Mouse (Mus musculus): ENCODE results near the gene Olfr282.
"Not testable (repeated sequence)": the region's sequence is repeated elsewhere in the genome, so short reads cannot be mapped to it uniquely, and the experiment has no call there.

The Olfr282 gene

GRCm38 (mm10) chr15:98430925-98431324 is at the start of gene Olfr282:
TSS of gene Olfr282 (plus strand) at chr15:98431225.
- not testable (repeated sequence) for ATAC-seq (ENCODE audit: low TSS enrichment)

GRCm38 (mm10) chr15:98387621-98388020 is 43.4 kb upstream of the Olfr282 start:
- no peak for ATAC-seq (ENCODE audit: low TSS enrichment)

DNA sequence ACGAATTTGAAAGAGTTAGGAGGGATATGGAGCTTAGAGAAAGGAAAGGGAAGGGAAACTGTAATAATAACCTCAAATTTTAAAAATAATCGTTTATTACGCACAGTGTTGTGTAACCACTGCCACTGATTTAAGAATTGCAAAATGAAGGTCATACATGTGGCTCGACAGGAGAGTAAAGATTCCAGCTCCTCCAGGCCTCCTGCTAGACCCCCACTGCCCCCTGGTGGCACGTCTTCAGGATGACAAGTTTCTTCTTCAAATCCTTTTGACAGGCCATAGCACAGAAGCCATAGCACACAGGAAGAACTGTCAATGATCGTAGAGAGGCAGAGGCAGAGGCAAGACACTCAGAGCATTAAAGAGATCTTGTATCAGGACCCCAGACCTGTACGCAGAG is 41.2 kb upstream of the Olfr282 start:
- ATAC-seq (ENCODE audit: low TSS enrichment): peak; percentile 78

DNA sequence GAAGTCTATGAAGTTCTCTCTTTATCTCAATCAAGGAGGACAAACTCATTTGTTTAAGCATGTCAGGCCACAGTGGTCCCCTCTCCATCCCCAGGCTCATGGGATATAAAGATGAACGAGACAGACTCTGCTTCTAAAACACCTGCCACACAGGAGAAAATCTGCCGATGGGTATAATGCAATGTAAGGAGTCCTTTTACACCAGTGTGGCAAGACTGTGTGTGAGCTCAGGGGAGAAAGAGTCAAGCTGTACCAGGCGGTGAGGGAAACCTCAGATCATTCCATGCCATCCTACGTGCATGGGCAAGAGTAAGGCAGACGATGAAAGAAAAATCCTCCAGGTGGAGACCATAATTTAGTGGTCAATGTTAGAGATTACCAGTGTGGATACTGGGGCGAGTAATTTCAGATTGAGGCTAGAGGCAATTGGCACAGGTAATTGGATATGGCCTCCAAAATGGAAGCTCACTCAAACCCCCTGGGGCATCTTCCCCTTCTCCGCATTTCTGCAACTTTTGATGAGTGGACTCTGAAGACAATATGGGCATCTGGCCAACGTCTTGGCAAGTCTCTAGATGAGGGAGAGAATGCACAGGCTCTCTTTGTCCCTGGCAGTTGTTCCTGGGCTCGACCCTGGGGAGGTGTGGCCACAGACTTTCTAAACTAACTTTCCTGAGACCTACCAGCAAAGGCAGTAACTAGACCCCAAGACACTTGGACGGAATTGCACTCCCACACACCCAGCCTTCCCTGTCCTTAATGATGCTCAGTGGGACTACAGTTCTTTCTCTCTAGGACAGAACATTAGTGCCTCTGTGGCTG is 39.7 kb upstream of the Olfr282 start:
- no peak for ATAC-seq (ENCODE audit: low TSS enrichment)

DNA sequence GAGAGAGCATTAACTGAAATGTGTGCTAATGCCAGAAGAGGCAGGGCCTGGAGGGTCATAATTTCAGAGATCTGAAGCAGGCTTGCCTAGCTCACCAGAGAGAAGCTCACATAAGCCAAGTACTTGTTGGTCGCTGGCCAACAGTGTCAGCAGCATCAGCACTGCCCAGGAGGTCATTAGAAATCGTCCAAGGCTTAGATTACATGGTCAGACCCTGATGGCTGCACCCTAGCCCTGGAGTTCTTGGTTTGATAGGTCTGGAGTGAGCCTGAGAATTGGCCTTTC is 39.2 kb upstream of the Olfr282 start:
- ATAC-seq (ENCODE audit: low TSS enrichment): no peak

DNA sequence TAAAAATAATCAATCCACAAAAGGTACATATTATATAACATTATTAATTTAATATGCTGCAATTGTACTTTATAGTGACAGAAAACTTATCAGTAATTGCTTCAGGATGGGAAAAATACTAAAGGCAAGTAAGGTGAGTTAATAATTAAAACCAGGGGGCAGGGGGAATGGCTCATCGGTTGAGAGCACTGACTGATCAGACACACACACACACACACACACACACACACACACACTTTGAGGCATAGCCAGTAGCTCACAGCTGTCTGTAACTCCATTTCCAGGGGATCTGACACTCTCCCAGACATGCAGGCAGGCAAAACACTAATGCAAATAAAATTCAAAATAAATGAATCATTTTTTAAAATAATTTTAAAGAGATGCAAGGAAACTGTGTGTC is 33.9 kb upstream of the Olfr282 start:
- ATAC-seq (ENCODE audit: low TSS enrichment): no peak

DNA sequence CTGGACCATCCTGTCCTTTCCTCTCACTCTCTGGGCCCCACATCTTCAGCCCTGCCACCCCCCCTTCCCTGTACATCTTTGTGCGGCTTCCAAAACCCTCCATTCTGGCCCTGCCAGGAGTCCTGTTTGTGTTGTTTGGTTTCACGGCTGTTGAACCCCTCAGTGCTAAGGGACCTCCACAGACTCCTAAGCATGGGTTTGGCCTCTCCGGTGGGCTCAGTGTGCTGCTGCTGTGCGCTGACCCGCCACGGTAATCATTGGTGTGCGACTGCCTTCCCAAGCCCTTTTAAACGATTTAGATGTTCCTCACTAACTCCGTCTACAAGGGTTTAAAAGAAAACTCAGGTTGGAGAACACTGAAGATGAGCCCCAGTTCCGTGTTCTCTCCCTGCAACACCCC is 28.7 kb upstream of the Olfr282 start:
- no peak for ATAC-seq (ENCODE audit: low TSS enrichment)

GRCm38 (mm10) chr15:98408406-98409060 is 22.5 kb upstream of the Olfr282 start:
- ATAC-seq (ENCODE audit: low TSS enrichment): peak; percentile 50; the same call in 1 of the 2 replicates

DNA sequence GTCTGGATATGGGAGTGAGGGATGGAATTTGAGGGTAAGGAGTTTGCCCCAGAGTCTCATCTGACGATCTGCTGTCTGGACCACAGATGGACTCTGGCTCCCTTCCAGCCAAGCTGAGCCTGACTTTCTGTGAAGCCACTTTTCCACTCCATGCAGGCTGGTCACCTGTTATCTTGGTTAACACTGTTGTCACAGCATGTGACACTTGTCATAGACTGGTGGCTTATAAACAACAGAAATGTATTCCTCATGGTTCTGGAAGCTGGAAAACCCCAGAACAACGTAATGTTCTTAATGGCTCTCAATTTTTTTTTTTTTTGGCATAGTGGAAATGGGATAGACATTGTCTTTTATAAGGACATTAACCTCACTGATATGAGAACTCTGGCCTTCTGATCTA is 21.4 kb upstream of the Olfr282 start:
- ATAC-seq (ENCODE audit: low TSS enrichment): no peak

DNA sequence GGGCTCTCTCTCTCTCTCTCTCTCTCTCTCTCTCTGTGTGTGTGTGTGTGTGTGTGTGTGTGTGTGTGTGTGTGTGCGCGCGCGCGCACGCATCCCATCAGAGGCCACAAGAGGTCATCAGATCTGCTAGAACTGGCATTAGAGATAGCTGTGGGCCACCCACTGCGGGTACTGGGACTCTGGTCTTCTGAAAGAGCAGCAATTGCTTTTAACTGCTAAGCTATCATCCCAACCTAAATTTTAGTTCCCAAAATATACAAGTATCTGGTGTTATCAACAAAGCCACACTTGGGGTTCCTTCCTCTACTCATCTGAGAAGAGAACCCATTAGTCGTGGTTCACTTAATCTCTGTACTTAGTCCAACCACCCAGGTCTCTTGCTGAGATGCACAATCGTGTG is 20.8 kb upstream of the Olfr282 start:
- no peak for ATAC-seq (ENCODE audit: low TSS enrichment)

DNA sequence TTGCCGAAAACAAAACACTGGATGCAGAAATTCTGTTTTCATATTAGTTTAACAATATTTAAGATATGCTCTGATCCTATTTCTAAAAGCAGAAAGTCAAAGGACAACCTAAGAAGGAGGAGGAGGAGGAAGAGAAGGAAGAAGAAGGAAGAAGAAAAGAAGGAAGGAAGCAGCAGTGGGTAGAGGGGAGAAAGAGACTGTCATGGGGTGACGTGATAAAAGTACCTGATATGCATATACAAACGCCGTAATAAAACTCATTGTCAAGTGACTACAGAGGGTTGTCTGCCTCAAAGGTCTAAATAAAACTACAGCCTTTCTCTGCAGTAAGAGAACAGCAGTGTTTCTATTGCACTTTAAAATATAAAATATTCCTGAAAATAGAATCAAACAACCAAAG is 15.0 kb upstream of the Olfr282 start:
- ATAC-seq (ENCODE audit: low TSS enrichment): no peak

- ATAC-seq (ENCODE audit: low TSS enrichment): not testable (repeated sequence)
Observed at GRCm38 (mm10) chr15:98416802-98417201, 14.2 kb upstream of the Olfr282 start.

- ATAC-seq (ENCODE audit: low TSS enrichment): not testable (repeated sequence)
Observed at GRCm38 (mm10) chr15:98417285-98417684, 13.7 kb upstream of the Olfr282 start.

GRCm38 (mm10) chr15:98418096-98418495 is 12.9 kb upstream of the Olfr282 start:
- no peak for ATAC-seq (ENCODE audit: low TSS enrichment)

GRCm38 (mm10) chr15:98420897-98421296 is 10.1 kb upstream of the Olfr282 start:
- ATAC-seq (ENCODE audit: low TSS enrichment): no peak

- no peak for ATAC-seq (ENCODE audit: low TSS enrichment)
Observed at GRCm38 (mm10) chr15:98424326-98424725, 6.7 kb upstream of the Olfr282 start.

GRCm38 (mm10) chr15:98424753-98425152 is 6.3 kb upstream of the Olfr282 start:
- no peak for ATAC-seq (ENCODE audit: low TSS enrichment)

DNA sequence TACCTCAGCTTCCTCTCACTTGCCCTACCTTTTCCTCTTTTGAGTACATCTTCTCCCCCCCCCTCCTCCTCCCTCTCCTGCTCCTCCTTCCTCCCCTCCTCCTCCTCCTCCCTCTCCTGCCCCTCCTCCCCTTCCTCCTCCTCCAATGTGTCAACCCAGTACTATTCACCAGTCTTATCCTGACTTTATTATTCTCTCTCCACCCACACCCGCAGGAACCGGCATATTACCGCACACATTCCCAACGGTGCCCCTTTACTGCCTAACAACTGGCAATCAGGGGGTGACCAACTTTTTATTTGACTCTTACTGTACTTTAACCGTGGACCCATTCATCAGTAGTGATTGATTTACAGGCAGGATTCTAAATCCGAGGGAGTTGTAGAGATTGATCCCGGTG is 5.8 kb upstream of the Olfr282 start:
- ATAC-seq (ENCODE audit: low TSS enrichment): no peak

DNA sequence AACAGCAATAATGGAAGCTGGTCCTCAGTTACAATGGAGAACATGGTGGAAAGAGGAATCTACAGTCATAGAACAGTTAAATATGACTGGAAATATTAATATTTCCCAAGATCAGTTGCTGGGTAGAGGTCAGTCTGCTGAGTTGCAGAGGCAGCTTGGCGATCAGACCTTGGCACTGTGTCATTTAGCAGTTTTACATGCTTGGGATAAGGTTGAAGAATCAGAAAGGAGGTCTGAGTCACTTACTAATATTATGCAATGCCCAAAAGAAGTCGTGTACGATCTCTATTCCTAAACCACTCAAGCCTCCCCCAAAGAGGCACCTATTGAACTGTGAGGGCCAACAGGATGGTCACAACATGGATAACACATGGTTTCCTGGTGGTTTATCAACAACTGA is 13.5 kb downstream of the Olfr282 start:
- no peak for ATAC-seq (ENCODE audit: low TSS enrichment)

- no peak for ATAC-seq (ENCODE audit: low TSS enrichment)
Observed at GRCm38 (mm10) chr15:98448521-98448920, 17.5 kb downstream of the Olfr282 start.

GRCm38 (mm10) chr15:98452288-98452687 is 21.3 kb downstream of the Olfr282 start, which contains the start of gene Olfr281:
TSS of gene Olfr281 (plus strand) at chr15:98452588.
- no peak for ATAC-seq (ENCODE audit: low TSS enrichment)

DNA sequence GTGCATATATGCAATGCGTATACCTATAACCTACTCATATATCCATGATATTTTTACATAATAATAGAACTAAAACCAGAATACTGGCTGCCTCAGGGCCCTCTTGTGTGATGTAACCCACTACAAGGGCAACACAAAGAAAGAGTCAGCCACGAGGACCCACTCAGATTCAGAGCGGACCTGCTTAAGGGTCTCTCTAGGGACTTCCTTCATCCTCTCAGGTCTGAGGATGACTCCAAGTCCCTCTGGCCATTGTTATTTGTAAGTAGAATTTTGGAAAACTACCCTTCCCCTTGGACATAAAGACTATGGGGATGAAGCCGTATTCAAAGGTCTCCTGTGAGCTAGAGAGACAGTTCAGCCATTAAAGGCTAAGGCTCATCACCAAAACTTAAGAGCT is 38.6 kb downstream of the Olfr282 start, which contains the start of gene OR5BS1P:
Gene OR5BS1P (plus strand): TSS at position 301 of the 400 bp plus-strand sequence.
- no peak for ATAC-seq (ENCODE audit: low TSS enrichment)

GRCm38 (mm10) chr15:98471539-98471938 is 40.5 kb downstream of the Olfr282 start:
- ATAC-seq (ENCODE audit: low TSS enrichment): no peak
